Mouse (Mus musculus) forebrain, embryonic 15.5 days (tissue): ENCODE measurements around the gene Lexm. TPM values are rescaled to one million over a fixed set of nuclear protein-coding genes. Genes with fewer than 3 reads are reported as not detected.
A peak's percentile ranks its signal among the peaks of the same experiment; 100 is the strongest.

Source experiments
- ATAC-seq: fragments of 200-750 bp; cut with Nextera tagmentation; replicated peaks from 2 replicates; pipeline ENCODE4 v1.8.0; 2017; ENCODE audit warnings: mild to moderate bottlenecking, moderate TSS enrichment, moderate library complexity
- H3K27ac ChIP-seq: fragments of 300-500 bp; sonication (generic); replicated peaks from 2 replicates; pipeline ENCODE4 v1.5.1; 2015; ENCODE audit warnings: mild to moderate bottlenecking, inconsistent platforms
- H3K27me3 ChIP-seq: fragments of 300-500 bp; sonication (generic); 2 replicates; pipeline ENCODE4 v1.6.1; 2015; ENCODE audit warnings: inconsistent platforms
- H3K36me3 ChIP-seq: fragments of 300-500 bp; sonication (generic); 2 replicates; pipeline ENCODE4 v1.6.1; 2015; ENCODE audit warnings: mild to moderate bottlenecking, inconsistent platforms
- H3K4me1 ChIP-seq: fragments of 300-500 bp; sonication (generic); 2 replicates; pipeline ENCODE4 v1.6.1; 2015; ENCODE audit warnings: inconsistent platforms
- H3K4me2 ChIP-seq: fragments of 300-500 bp; sonication (generic); replicated peaks from 2 replicates; pipeline ENCODE4 v1.6.1; 2015; ENCODE audit warnings: mild to moderate bottlenecking, inconsistent platforms
- H3K4me3 ChIP-seq: fragments of 300-500 bp; sonication (generic); 2 replicates; pipeline ENCODE4 v1.5.1; 2015; ENCODE audit warnings: mild to moderate bottlenecking, inconsistent platforms
- H3K9ac ChIP-seq: fragments of 300-500 bp; sonication (generic); replicated peaks from 2 replicates; pipeline ENCODE4 v1.6.1; 2015; ENCODE audit warnings: mild to moderate bottlenecking, inconsistent platforms
- H3K9me3 ChIP-seq: fragments of 300-500 bp; sonication (generic); 2 replicates; pipeline ENCODE4 v1.6.1; 2016; ENCODE audit warnings: inconsistent platforms
- WGBS: fragments of 180-500 bp; shearing (Covaris S2); methylation state at CpG from one replicate; pipeline ENCODE4 v1.1.7; 2015; ENCODE audit warnings: mixed read lengths; 5-methylcytosine and 5-hydroxymethylcytosine counted together
- polyA plus RNA-seq: library from polyadenylated mRNA; unstranded; fragments of >200 nt; fragmentation: Nextera tagmentation; extraction: Ambion mirVana; gene quantifications from 2 replicates; pipeline ENCODE4 v1.2.1, GENCODE M21; 2015

Lexm gene
- polyA plus RNA-seq, 1 experiment from 2014 or later: not detected

- ATAC-seq: no peak
- 86% methylated on average over 11 of the region's 11 CpGs for WGBS
- Histone ChIP-seq H3K4me2 (no peak overlapping the region), H3K27me3 (no peaks in the 10 kb centered on the region), H3K4me1 (no peaks in the 10 kb centered on the region), H3K4me3 (no peak overlapping the region), H3K36me3 (peaks cover 70% of the 10 kb centered on the region), H3K9ac (no peak overlapping the region), H3K9me3 (no peaks in the 10 kb centered on the region), H3K27ac (no peak overlapping the region)
These were observed 45.8 kb downstream of the Lexm start for GRCm38 (mm10) chr4:106571081-106571724.

DNA sequence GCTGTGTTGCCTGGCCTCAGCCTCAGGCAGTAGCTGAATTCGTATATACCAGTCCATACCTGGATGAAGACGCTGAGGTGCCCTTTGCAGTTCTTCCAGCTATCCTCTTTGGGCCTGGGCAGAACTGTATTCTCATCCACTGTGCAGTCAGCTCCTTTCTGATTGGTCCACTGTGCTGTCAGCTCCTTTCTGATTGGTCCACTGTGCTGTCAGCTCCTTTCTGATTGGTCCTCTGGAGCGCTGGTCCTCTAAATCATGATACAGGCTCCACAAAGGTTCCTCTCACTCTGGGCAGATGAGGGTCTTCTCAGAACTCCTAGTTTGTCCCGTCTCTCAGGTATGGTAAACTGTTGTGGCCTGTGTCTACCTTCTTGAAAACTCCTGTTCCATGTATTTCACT, 47.4 kb downstream of the Lexm start:
- peaks cover 64% of the 10 kb centered on the region for H3K36me3 ChIP-seq
- no peak overlapping the region for H3K4me2 ChIP-seq
- H3K9ac ChIP-seq: no peak overlapping the region
- WGBS: 92% methylated on average over 4 of the region's 4 CpGs
- H3K27ac ChIP-seq: no peak overlapping the region
- no peaks in the 10 kb centered on the region for H3K4me1 ChIP-seq
- no peaks in the 10 kb centered on the region for H3K9me3 ChIP-seq
- ATAC-seq: no peak
- no peak overlapping the region for H3K4me3 ChIP-seq
- no peaks in the 10 kb centered on the region for H3K27me3 ChIP-seq

GRCm38 (mm10) chr4:106564161-106564560, 52.9 kb downstream of the Lexm start:
- Histone ChIP-seq H3K9me3 (no peaks in the 10 kb centered on the region), H3K27me3 (no peaks in the 10 kb centered on the region), H3K4me1 (peaks cover 42% of the 10 kb centered on the region), H3K36me3 (peaks cover 30% of the 10 kb centered on the region; the same call in 1 of the 2 replicates), H3K27ac (no peak overlapping the region), H3K4me2 (peak overlapping the region; percentile 87), H3K4me3 (no peak overlapping the region), H3K9ac (no peak overlapping the region)
- WGBS: 92% methylated on average over 11 of the region's 11 CpGs
- ATAC-seq: no peak

- peak overlapping the region; percentile 76 for H3K9ac ChIP-seq
- peaks cover 26% of the 10 kb centered on the region; the same call in 1 of the 2 replicates for H3K36me3 ChIP-seq
- peak overlapping the region; percentile 87 for H3K4me2 ChIP-seq
- WGBS: 60% methylated on average over 9 of the region's 9 CpGs
- H3K27me3 ChIP-seq: no peaks in the 10 kb centered on the region
- H3K4me3 ChIP-seq: peak overlapping the region; percentile 84
- no peak overlapping the region for H3K27ac ChIP-seq
- no peaks in the 10 kb centered on the region for H3K9me3 ChIP-seq
- H3K4me1 ChIP-seq: peaks cover 42% of the 10 kb centered on the region
- ATAC-seq: no peak
These were observed 53.9 kb downstream of the Lexm start for GRCm38 (mm10) chr4:106562837-106563790.

- Histone ChIP-seq H3K9me3 (no peaks in the 10 kb centered on the region), H3K27ac (no peak overlapping the region), H3K4me2 (peak overlapping the region; percentile 87), H3K9ac (peak overlapping the region; percentile 76), H3K4me1 (peaks cover 42% of the 10 kb centered on the region), H3K4me3 (peak overlapping the region; percentile 84), H3K36me3 (peaks cover 16% of the 10 kb centered on the region; the same call in 1 of the 2 replicates), H3K27me3 (no peaks in the 10 kb centered on the region)
- 7% methylated on average over 6 of the region's 6 CpGs for WGBS
- no peak for ATAC-seq
These were observed 55.0 kb downstream of the Lexm start for GRCm38 (mm10) chr4:106562006-106562405.

GRCm38 (mm10) chr4:106560846-106561781, 55.9 kb downstream of the Lexm start, which contains the start of gene Dhcr24:
Gene Dhcr24, plus strand, starts transcription at chr4:106561038.
- peak within 1 kb of the TSS; percentile 89 for H3K27ac ChIP-seq
- peak within 1 kb of the TSS; percentile 84 for H3K4me3 ChIP-seq
- H3K27me3 ChIP-seq: no peaks in the 10 kb centered on the region
- H3K4me1 ChIP-seq: peaks cover 42% of the 10 kb centered on the region
- peak within 1 kb of the TSS; percentile 87 for H3K4me2 ChIP-seq
- no peaks in the 10 kb centered on the region for H3K9me3 ChIP-seq
- peak within 1 kb of the TSS; percentile 76 for H3K9ac ChIP-seq
- peak; percentile 98 for ATAC-seq
- H3K36me3 ChIP-seq: peaks cover 14% of the 10 kb centered on the region; the same call in 1 of the 2 replicates
- WGBS: under 1% methylated on average over 89 of the region's 89 CpGs

DNA sequence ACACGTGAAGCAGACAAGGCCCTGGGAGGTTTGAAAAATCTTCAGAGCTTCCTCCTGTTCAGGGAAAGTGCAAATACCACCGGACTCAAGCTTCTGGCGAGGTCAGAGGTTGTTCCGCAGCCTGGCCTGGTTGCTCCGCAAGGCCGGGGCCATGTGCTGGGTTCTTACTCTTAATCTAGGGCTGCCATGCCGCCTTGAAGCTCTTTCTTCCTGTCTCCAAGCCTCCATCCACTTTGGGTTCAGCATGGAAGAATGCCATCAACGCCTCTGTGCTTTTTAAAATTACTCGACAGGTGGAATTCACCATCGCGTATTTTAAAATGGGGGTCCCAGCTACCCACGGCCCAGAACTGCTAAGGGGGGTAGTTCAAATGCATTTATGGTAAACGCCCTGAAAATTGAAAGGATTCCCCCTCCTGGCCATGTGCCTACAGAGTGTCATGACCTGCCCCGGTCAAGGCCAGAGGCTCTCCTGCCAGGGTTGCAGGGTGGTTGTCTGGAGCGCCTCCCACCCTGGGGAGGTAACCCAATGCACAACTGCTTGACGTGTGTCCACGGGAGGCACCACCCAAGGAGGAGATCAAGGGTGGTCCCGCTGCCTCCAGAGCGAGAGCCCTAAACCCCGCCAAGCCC, 56.7 kb downstream of the Lexm start:
- peak overlapping the region; percentile 76 for H3K9ac ChIP-seq
- H3K27ac ChIP-seq: peak overlapping the region; percentile 89
- 1% methylated on average over 20 of the region's 20 CpGs for WGBS
- no peaks in the 10 kb centered on the region for H3K9me3 ChIP-seq
- peaks cover 42% of the 10 kb centered on the region for H3K4me1 ChIP-seq
- H3K4me2 ChIP-seq: peak overlapping the region; percentile 87
- peak overlapping the region; percentile 84 for H3K4me3 ChIP-seq
- peaks cover 9% of the 10 kb centered on the region; the same call in 1 of the 2 replicates for H3K36me3 ChIP-seq
- ATAC-seq: no peak
- H3K27me3 ChIP-seq: no peaks in the 10 kb centered on the region

- Histone ChIP-seq H3K9me3 (no peaks in the 10 kb centered on the region), H3K4me1 (peaks cover 41% of the 10 kb centered on the region), H3K4me3 (peak overlapping the region; percentile 84; the same call in 1 of the 2 replicates), H3K9ac (no peak overlapping the region), H3K27ac (no peak overlapping the region), H3K4me2 (peak overlapping the region; percentile 87), H3K36me3 (peaks cover 5% of the 10 kb centered on the region; the same call in 1 of the 2 replicates), H3K27me3 (no peaks in the 10 kb centered on the region)
- 31% methylated on average over 13 of the region's 13 CpGs for WGBS
- ATAC-seq: no peak
These were observed 57.5 kb downstream of the Lexm start for GRCm38 (mm10) chr4:106559343-106560212.

GRCm38 (mm10) chr4:106557978-106558377, 59.1 kb downstream of the Lexm start:
- H3K4me1 ChIP-seq: peaks cover 25% of the 10 kb centered on the region
- ATAC-seq: no peak
- H3K27ac ChIP-seq: no peak overlapping the region

GRCm38 (mm10) chr4:106557262-106557661, 59.8 kb downstream of the Lexm start:
- Histone ChIP-seq H3K9ac (no peak overlapping the region), H3K4me2 (no peak overlapping the region), H3K9me3 (no peaks in the 10 kb centered on the region), H3K36me3 (no peaks in the 10 kb centered on the region), H3K4me3 (no peak overlapping the region), H3K27ac (no peak overlapping the region), H3K27me3 (no peaks in the 10 kb centered on the region), H3K4me1 (peaks cover 18% of the 10 kb centered on the region)
- no peak for ATAC-seq
- 87% methylated on average over 5 of the region's 5 CpGs for WGBS

More at GRCm38 (mm10) chr4:106557978-106558377, 59.1 kb downstream of the Lexm start:
- Histone ChIP-seq H3K9ac (no peak overlapping the region), H3K4me3 (no peak overlapping the region), H3K27me3 (no peaks in the 10 kb centered on the region), H3K4me2 (no peak overlapping the region), H3K9me3 (no peaks in the 10 kb centered on the region), H3K36me3 (no peaks in the 10 kb centered on the region)
- WGBS: no CpG with 5 or more reads among the region's 1 CpGs
